Mouse (Mus musculus): ENCODE results near the gene Trpm2.

DNA sequence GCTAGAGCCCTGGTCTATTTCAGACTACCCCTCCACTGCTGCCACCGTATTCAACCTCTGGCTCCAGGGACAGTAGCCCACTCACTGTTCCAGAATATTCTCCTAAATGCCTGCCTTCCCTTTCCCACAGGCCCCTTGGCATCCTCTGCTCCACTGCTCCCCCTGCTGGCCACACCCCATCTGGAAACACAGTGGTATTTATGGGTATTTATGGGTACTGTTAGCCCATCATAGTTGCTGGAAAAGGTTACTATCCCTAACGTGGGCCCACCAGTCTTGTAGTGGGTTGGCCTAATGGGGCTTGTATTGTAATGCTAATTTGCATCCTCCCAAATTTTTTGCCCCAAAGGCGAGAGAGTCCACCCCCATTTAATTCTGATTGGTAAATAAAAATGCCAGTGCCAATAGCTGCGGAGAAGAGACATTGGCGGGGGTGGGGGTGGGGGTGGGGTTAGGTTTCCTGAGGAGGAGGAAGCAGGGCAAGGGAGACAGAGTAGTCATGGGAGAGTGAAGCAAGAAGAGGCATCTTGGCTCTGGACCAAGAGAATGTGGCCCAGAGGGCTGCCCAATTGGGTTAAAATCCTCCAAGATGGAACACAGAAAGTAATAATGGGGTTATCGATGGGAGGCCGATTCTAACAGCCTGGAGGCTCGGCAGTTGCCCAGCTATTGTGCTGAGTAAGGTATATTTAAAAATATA, 53.6 kb downstream of the Trpm2 start:
- peak; percentile 94 for TF ChIP-seq CTCF (IDR thresholded peaks at IDR 0.05; ENCODE audit: low read depth)
- TF ChIP-seq EP300 (IDR thresholded peaks at IDR 0.05; ENCODE audit: low read depth): no peak
